Mouse (Mus musculus): Measurements from ENCODE around the gene Calhm3. TPM values are rescaled to one million over a fixed set of nuclear protein-coding genes. Genes with fewer than 3 reads are reported as not detected.

Gene Calhm3
- polyA plus RNA-seq, 1 experiment from 2014 or later, result not detected

DNA sequence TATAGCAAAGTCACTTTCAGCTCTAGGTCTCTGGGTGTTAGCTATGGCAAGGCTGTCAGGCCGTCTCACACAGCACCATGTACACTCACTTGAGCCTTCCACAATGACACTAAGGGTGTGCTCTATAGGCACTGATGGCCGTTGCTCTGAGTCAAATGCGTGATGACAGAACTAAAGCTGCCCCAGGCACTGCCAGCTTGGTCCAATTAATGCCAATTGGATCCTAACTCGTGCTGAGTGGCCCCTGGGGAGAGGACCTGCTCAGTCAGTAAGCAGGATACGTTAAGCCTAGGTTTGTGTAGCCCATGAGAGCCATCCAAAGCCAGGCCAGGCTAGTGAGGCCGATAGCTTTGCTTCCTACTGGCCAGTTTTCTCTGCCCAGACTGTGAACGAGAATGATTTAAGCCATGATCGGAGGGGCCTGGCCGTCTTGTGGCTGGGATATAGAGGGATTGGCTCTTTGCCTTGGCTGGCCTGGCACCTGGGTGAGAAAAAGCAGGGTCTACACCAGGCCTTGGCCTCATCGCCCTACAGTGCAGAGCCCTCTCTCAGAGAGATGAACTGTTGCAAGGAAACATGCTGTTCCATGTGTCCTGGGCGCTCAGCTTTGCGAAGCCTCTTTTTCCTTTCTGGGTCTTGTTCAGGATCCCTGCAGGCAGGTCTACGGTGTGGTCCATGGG is 41.2 kb upstream of the Calhm3 start:
- Histone ChIP-seq H3K4me1 (ENCODE audit: insufficient read depth) (no peaks in the 10 kb centered on the region), H3K36me3 (replicated peaks; ENCODE audit: insufficient read depth, low read length) (no peaks in the 10 kb centered on the region), H3K9me3 (ENCODE audit: low read length) (no peaks in the 10 kb centered on the region), H3K4me2 (ENCODE audit: low read depth, low read length) (no peak overlapping the region), H3K27me3 (ENCODE audit: insufficient read depth, low read length) (no peaks in the 10 kb centered on the region), H3K27ac (ENCODE audit: low read depth) (no peak overlapping the region), H3K9ac (replicated peaks) (no peak overlapping the region), H3K4me3 (ENCODE audit: low read depth, low read length) (no peak overlapping the region)
- WGBS (ENCODE audit: insufficient replicate concordance), result 84% methylated on average over 13 of the region's 13 CpGs
- ATAC-seq, result no peak
- TF ChIP-seq CTCF (IDR thresholded peaks at IDR 0.05; ENCODE audit: low read depth) (no peak), EP300 (IDR thresholded peaks at IDR 0.05; ENCODE audit: low read depth) (no peak)
- DNase-seq, result no peak

GRCm38 (mm10) chr19:47192158-47192557 is 34.6 kb upstream of the Calhm3 start:
- no peak for TF ChIP-seq EP300 (IDR thresholded peaks at IDR 0.05; ENCODE audit: low read depth)
- TF ChIP-seq CTCF (IDR thresholded peaks at IDR 0.05; ENCODE audit: low read depth), result no peak
- Histone ChIP-seq H3K4me3 (ENCODE audit: low read depth, low read length) (no peak overlapping the region), H3K36me3 (replicated peaks; ENCODE audit: insufficient read depth, low read length) (no peaks in the 10 kb centered on the region), H3K9me3 (ENCODE audit: low read length) (no peaks in the 10 kb centered on the region), H3K27ac (ENCODE audit: low read depth) (no peak overlapping the region), H3K9ac (replicated peaks) (no peak overlapping the region), H3K27me3 (ENCODE audit: insufficient read depth, low read length) (no peaks in the 10 kb centered on the region), H3K4me1 (ENCODE audit: insufficient read depth) (no peaks in the 10 kb centered on the region), H3K4me2 (ENCODE audit: low read depth, low read length) (no peak overlapping the region)
- WGBS (ENCODE audit: insufficient replicate concordance), result 86% methylated on average over 5 of the region's 5 CpGs
- ATAC-seq (no peak), DNase-seq (no peak)

GRCm38 (mm10) chr19:47188515-47189128 is 31.1 kb upstream of the Calhm3 start:
- Histone ChIP-seq H3K27me3 (ENCODE audit: insufficient read depth, low read length) (no peaks in the 10 kb centered on the region), H3K27ac (ENCODE audit: low read depth) (no peak overlapping the region), H3K4me1 (ENCODE audit: insufficient read depth) (no peaks in the 10 kb centered on the region), H3K4me3 (ENCODE audit: low read depth, low read length) (no peak overlapping the region), H3K4me2 (ENCODE audit: low read depth, low read length) (no peak overlapping the region), H3K36me3 (replicated peaks; ENCODE audit: insufficient read depth, low read length) (no peaks in the 10 kb centered on the region), H3K9me3 (ENCODE audit: low read length) (no peaks in the 10 kb centered on the region), H3K9ac (replicated peaks) (no peak overlapping the region)
- DNase-seq (no peak), ATAC-seq (no peak)
- WGBS (ENCODE audit: insufficient replicate concordance), result 66% methylated on average over 11 of the region's 11 CpGs
- TF ChIP-seq CTCF (IDR thresholded peaks at IDR 0.05; ENCODE audit: low read depth), result no peak
- TF ChIP-seq EP300 (IDR thresholded peaks at IDR 0.05; ENCODE audit: low read depth), result no peak

- H3K4me1 ChIP-seq (ENCODE audit: insufficient read depth), result no peaks in the 10 kb centered on the region
- no peak overlapping the region for H3K4me3 ChIP-seq (ENCODE audit: low read depth, low read length)
- no peak overlapping the region for H3K9ac ChIP-seq (replicated peaks)
- H3K36me3 ChIP-seq (replicated peaks; ENCODE audit: insufficient read depth, low read length), result no peaks in the 10 kb centered on the region
- 52% methylated on average over 15 of the region's 15 CpGs for WGBS (ENCODE audit: insufficient replicate concordance)
- H3K27me3 ChIP-seq (ENCODE audit: insufficient read depth, low read length), result no peaks in the 10 kb centered on the region
- ATAC-seq (no peak), DNase-seq (no peak)
- TF ChIP-seq EP300 (IDR thresholded peaks at IDR 0.05; ENCODE audit: low read depth) (no peak), CTCF (IDR thresholded peaks at IDR 0.05; ENCODE audit: low read depth) (no peak)
- no peaks in the 10 kb centered on the region for H3K9me3 ChIP-seq (ENCODE audit: low read length)
- H3K27ac ChIP-seq (ENCODE audit: low read depth), result no peak overlapping the region
- H3K4me2 ChIP-seq (ENCODE audit: low read depth, low read length), result no peak overlapping the region
Observed at GRCm38 (mm10) chr19:47186514-47187275, 29.1 kb upstream of the Calhm3 start.

GRCm38 (mm10) chr19:47184736-47185135 is 27.2 kb upstream of the Calhm3 start:
- no peaks in the 10 kb centered on the region for H3K9me3 ChIP-seq (ENCODE audit: low read length)
- no peak for ATAC-seq
- TF ChIP-seq CTCF (IDR thresholded peaks at IDR 0.05; ENCODE audit: low read depth), result no peak
- TF ChIP-seq EP300 (IDR thresholded peaks at IDR 0.05; ENCODE audit: low read depth), result no peak
- H3K9ac ChIP-seq (replicated peaks), result no peak overlapping the region
- no peak overlapping the region for H3K27ac ChIP-seq (ENCODE audit: low read depth)
- H3K4me3 ChIP-seq (ENCODE audit: low read depth, low read length), result no peak overlapping the region
- no peaks in the 10 kb centered on the region for H3K36me3 ChIP-seq (replicated peaks; ENCODE audit: insufficient read depth, low read length)
- no peak for DNase-seq
- 42% methylated on average over 4 of the region's 4 CpGs for WGBS (ENCODE audit: insufficient replicate concordance)
- H3K4me2 ChIP-seq (ENCODE audit: low read depth, low read length), result no peak overlapping the region
- H3K27me3 ChIP-seq (ENCODE audit: insufficient read depth, low read length), result peaks cover 12% of the 10 kb centered on the region
- no peaks in the 10 kb centered on the region for H3K4me1 ChIP-seq (ENCODE audit: insufficient read depth)

DNA sequence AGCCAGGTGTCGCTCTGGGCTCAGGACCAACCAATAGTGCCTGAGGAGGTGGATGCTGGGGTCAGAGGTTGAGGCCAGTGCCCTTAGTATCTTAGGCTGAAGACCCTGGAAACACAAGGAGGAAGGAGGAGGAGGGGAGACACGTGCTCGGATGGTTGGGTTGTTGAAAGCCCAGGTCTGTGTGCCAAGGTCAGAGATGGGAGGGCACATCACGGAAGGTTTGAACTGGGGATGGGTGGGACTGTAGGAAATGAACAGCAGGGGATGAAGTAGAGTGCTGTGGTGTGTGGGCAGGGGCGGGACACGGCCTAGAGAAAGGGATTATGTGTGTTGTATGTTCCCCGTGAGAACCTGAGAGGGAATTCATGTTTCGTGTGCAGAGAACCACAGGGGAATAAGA is 26.7 kb upstream of the Calhm3 start:
- Histone ChIP-seq H3K4me3 (ENCODE audit: low read depth, low read length) (no peak overlapping the region), H3K9ac (replicated peaks) (no peak overlapping the region), H3K4me2 (ENCODE audit: low read depth, low read length) (no peak overlapping the region), H3K36me3 (replicated peaks; ENCODE audit: insufficient read depth, low read length) (no peaks in the 10 kb centered on the region), H3K27me3 (ENCODE audit: insufficient read depth, low read length) (peaks cover 17% of the 10 kb centered on the region), H3K9me3 (ENCODE audit: low read length) (no peaks in the 10 kb centered on the region), H3K4me1 (ENCODE audit: insufficient read depth) (no peaks in the 10 kb centered on the region), H3K27ac (ENCODE audit: low read depth) (no peak overlapping the region)
- DNase-seq (no peak), ATAC-seq (no peak)
- 63% methylated on average over 8 of the region's 8 CpGs for WGBS (ENCODE audit: insufficient replicate concordance)
- no peak for TF ChIP-seq EP300 (IDR thresholded peaks at IDR 0.05; ENCODE audit: low read depth)

All from liver, postnatal 0 days (tissue).